Mouse (Mus musculus): ENCODE measurements at regions not wholly inside any gene's neighbourhood (a gene's known extent, or its start where the extent isn't known, plus 50 kb on each side); places are given as distances from the start of the nearest gene placed in this dataset.

DNA sequence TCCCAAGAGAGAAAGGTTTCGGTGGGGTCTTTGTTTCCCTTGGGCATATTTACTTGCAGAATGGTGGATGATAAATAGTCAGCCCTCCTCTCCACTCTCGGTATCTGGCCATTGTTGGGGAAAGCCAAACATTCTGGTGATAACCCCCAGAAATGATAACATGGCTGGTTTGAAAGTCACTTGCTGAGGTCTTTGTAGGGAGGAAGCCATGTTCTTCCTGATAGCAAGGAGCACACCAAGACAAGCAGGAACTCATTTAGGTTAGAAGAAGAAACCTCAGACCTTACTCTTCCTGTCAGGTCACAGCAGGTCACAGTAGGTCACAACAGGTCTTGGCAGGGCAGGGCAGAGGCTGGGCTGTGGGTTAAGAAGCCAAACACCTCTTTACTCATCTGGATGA is 144.1 kb upstream of the Jun start:
- no peak overlapping the region for H3K4me3 ChIP-seq (replicated peaks in 1 of 3; ENCODE audit: low read depth in 2 of 3, low read length in 2 of 3, poor library complexity in 1 of 3)
- in situ Hi-C loops (cut with MboI; ENCODE audit: low pct_ligation_motif_present, low pct_unique_long_range_greater_than_20kb, low sequenced_read_pairs) (no loop called here), dilution Hi-C loops (cut with MboI; ENCODE audit: extremely low pct_ligation_motif_present, extremely low pct_unique_long_range_greater_than_20kb, low sequenced_read_pairs) (no loop called here)
- H3K79me2 ChIP-seq (replicated peaks; ENCODE audit: control insufficient read depth, extremely low read depth, insufficient read depth, poor library complexity, severe bottlenecking), result no peaks in the 10 kb centered on the region
- no peak overlapping the region for H3K9ac ChIP-seq (ENCODE audit: insufficient read depth, low read depth)
- no peak for TF ChIP-seq HCFC1 (IDR thresholded peaks at IDR 0.05; ENCODE audit: low read depth, low read length)
- TF ChIP-seq MAFK (IDR thresholded peaks at IDR 0.05; ENCODE audit: insufficient replicate concordance, low read length), result no peak
- no peak for TF ChIP-seq JUND (conservative IDR thresholded peaks at IDR 0.05; ENCODE audit: low read depth, low read length)
- TF ChIP-seq RCOR1 (conservative IDR thresholded peaks at IDR 0.05; ENCODE audit: low read depth, low read length), result no peak
- TF ChIP-seq ELF1 (IDR thresholded peaks at IDR 0.05; ENCODE audit: low read depth, low read length), result no peak
- no peak for TF ChIP-seq ZNF384 (IDR thresholded peaks at IDR 0.05; ENCODE audit: low read depth, low read length)
- no peak for TF ChIP-seq ZKSCAN1 (IDR thresholded peaks at IDR 0.05; ENCODE audit: borderline replicate concordance, low read depth, low read length)
- TF ChIP-seq PAX5 (IDR thresholded peaks at IDR 0.05; ENCODE audit: low read length), result no peak
- no peak for TF ChIP-seq GABPA (IDR thresholded peaks at IDR 0.05; ENCODE audit: insufficient replicate concordance, low read depth, low read length)
- no peak for TF ChIP-seq ETS1 (conservative IDR thresholded peaks at IDR 0.05; ENCODE audit: low read depth, low read length)
- no peak for TF ChIP-seq USF1 (IDR thresholded peaks at IDR 0.05; ENCODE audit: low read depth, low read length)
- no peak for TF ChIP-seq TBP (conservative IDR thresholded peaks at IDR 0.05; ENCODE audit: low read depth, low read length)
- TF ChIP-seq TCF12 (IDR thresholded peaks at IDR 0.05; ENCODE audit: low read depth, low read length), result no peak
- no peak for TF ChIP-seq SIN3A (IDR thresholded peaks at IDR 0.05; ENCODE audit: low read length)
- no peak for TF ChIP-seq ZC3H11A (IDR thresholded peaks at IDR 0.05; ENCODE audit: low read depth, low read length)
- no peak for TF ChIP-seq EP300 (IDR thresholded peaks at IDR 0.05; ENCODE audit: low read length)
- no peak for TF ChIP-seq E2F4 (IDR thresholded peaks at IDR 0.05; ENCODE audit: insufficient replicate concordance, low read depth, low read length)
- no peak for TF ChIP-seq CHD1 (IDR thresholded peaks at IDR 0.05; ENCODE audit: low read depth, low read length)
- TF ChIP-seq MAX (IDR thresholded peaks at IDR 0.05; ENCODE audit: low read length), result no peak
- TF ChIP-seq RAD21 (IDR thresholded peaks at IDR 0.05; ENCODE audit: low read depth, low read length), result no peak
- H3K4me2 ChIP-seq (ENCODE audit: insufficient read depth, low read depth, poor library complexity, severe bottlenecking), result no peak overlapping the region
- H3K27me3 ChIP-seq (replicated peaks), result no peaks in the 10 kb centered on the region
- peaks cover 5 to 53% of the 10 kb centered on the region in 2 experiments; a peak in 3 of 4 replicates for H3K4me1 ChIP-seq (ENCODE audit: control insufficient read depth in 1 of 2, insufficient read depth in 2 of 2)
- H3K27ac ChIP-seq (ENCODE audit: insufficient read depth, low read depth), result no peak overlapping the region
- no peaks in the 10 kb centered on the region for H3K36me3 ChIP-seq (replicated peaks in 1 of 2; ENCODE audit: control insufficient read depth in 1 of 2, insufficient read depth in 1 of 2, low read length in 1 of 2)
- no peaks in the 10 kb centered on the region for H3K9me3 ChIP-seq (replicated peaks; ENCODE audit: low read length)
- DNase-seq (ENCODE audit: extremely low read depth), result no peak

- no peaks in the 10 kb centered on the region for H3K79me2 ChIP-seq (replicated peaks; ENCODE audit: control insufficient read depth, extremely low read depth, insufficient read depth, poor library complexity, severe bottlenecking)
- peaks cover 5 to 48% of the 10 kb centered on the region in 2 experiments; a peak in 3 of 4 replicates for H3K4me1 ChIP-seq (ENCODE audit: control insufficient read depth in 1 of 2, insufficient read depth in 2 of 2)
- in situ Hi-C loops (cut with MboI; ENCODE audit: low pct_ligation_motif_present, low pct_unique_long_range_greater_than_20kb, low sequenced_read_pairs), result no loop called here
- TF ChIP-seq TCF12 (IDR thresholded peaks at IDR 0.05; ENCODE audit: low read depth, low read length) (no peak), MEF2A (IDR thresholded peaks at IDR 0.05; ENCODE audit: borderline replicate concordance, low read depth, low read length) (no peak), MAZ (IDR thresholded peaks at IDR 0.05; ENCODE audit: low read depth, low read length) (no peak), SMC3 (IDR thresholded peaks at IDR 0.05; ENCODE audit: low read depth, low read length) (no peak), PAX5 (IDR thresholded peaks at IDR 0.05; ENCODE audit: low read length) (no peak), E2F4 (IDR thresholded peaks at IDR 0.05; ENCODE audit: insufficient replicate concordance, low read depth, low read length) (no peak), MYC (IDR thresholded peaks at IDR 0.05; ENCODE audit: low read depth, low read length) (no peak), HCFC1 (IDR thresholded peaks at IDR 0.05; ENCODE audit: low read depth, low read length) (no peak), ETS1 (conservative IDR thresholded peaks at IDR 0.05; ENCODE audit: low read depth, low read length) (no peak), CHD1 (IDR thresholded peaks at IDR 0.05; ENCODE audit: low read depth, low read length) (no peak), NRF1 (IDR thresholded peaks at IDR 0.05; ENCODE audit: low read depth, low read length) (no peak), CHD2 (IDR thresholded peaks at IDR 0.05; ENCODE audit: low read length) (no peak), EP300 (IDR thresholded peaks at IDR 0.05; ENCODE audit: low read length) (no peak), RAD21 (IDR thresholded peaks at IDR 0.05; ENCODE audit: low read depth, low read length) (no peak), MXI1 (IDR thresholded peaks at IDR 0.05; ENCODE audit: low read depth, low read length) (no peak), JUND (conservative IDR thresholded peaks at IDR 0.05; ENCODE audit: low read depth, low read length) (no peak), SIN3A (IDR thresholded peaks at IDR 0.05; ENCODE audit: low read length) (no peak)
- no peaks in the 10 kb centered on the region for H3K9me3 ChIP-seq (replicated peaks; ENCODE audit: low read length)
- H3K27ac ChIP-seq (ENCODE audit: insufficient read depth, low read depth), result no peak overlapping the region
- H3K36me3 ChIP-seq (replicated peaks in 1 of 2; ENCODE audit: control insufficient read depth in 1 of 2, insufficient read depth in 1 of 2, low read length in 1 of 2), result no peaks in the 10 kb centered on the region
- no peak overlapping the region for H3K4me3 ChIP-seq (replicated peaks in 1 of 3; ENCODE audit: low read depth in 2 of 3, low read length in 2 of 3, poor library complexity in 1 of 3)
- DNase-seq (ENCODE audit: extremely low read depth), result no peak
- H3K4me2 ChIP-seq (ENCODE audit: insufficient read depth, low read depth, poor library complexity, severe bottlenecking), result no peak overlapping the region
- dilution Hi-C loops (cut with MboI; ENCODE audit: extremely low pct_ligation_motif_present, extremely low pct_unique_long_range_greater_than_20kb, low sequenced_read_pairs), result no loop called here
- H3K9ac ChIP-seq (ENCODE audit: insufficient read depth, low read depth), result no peak overlapping the region
- no peaks in the 10 kb centered on the region for H3K27me3 ChIP-seq (replicated peaks)
These were observed 145.2 kb upstream of the Jun start for GRCm38 (mm10) chr4:95197077-95197711.
